Mouse (Mus musculus): Measurements from ENCODE around the gene Tent4a. TPM values are rescaled to one million over a fixed set of nuclear protein-coding genes. Genes with fewer than 3 reads are reported as not detected.

The Tent4a gene
- total RNA-seq, 1 experiment from 2014 or later, result 21.1 TPM

DNA sequence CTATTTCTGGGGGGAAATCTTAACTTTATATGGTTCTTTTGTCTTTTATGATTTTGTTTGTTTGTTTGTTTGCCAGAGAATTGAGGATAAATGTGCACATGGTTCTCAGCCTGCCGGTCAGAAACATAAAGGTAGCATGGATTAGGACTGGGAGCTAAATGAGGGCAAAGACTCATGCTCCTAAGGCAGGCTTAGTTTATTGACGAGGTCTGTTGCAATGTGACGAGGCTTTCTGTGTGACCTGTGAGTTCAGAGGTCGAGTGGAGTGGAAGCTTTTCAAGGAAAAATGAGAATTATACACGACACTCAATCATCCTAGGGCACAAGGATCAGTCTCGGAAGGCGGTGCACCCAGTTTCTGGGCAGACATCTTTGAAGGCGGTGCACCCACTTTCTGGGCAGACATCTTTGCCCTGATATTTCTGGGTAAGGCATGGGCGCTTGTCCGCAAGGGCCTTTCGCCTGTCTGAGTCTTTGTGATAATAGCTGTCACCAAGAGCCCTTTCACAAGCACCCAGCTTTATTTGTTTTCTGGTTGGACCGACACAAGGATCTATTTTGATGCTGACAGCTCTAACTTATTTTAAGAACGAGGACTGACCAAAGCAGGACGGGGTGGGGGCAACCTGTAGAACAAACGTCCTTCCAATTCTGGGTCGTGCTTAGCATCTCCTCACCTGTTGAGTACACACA lies 13.2 kb upstream of the Tent4a start:
- no peak for DNase-seq

DNA sequence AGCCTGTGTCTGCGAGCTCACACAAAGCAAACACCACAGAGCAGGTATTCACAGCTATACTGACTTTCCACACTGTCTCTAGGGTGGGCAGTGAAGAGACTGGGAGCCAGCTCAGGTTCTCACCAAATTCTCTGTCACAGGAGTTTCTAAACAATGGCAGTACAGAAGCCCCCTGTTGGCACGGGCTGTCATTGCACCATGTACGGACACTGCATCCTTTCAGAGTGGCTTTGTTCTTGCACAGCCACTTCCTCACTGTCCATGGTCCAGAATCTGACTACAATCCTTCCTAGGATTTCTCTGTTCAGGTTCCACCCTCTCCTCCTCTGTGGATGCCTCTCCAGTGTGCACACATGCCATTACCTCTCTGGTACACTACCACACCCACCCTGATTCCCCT lies 10.6 kb upstream of the Tent4a start:
- DNase-seq, result peak; percentile 58

DNA sequence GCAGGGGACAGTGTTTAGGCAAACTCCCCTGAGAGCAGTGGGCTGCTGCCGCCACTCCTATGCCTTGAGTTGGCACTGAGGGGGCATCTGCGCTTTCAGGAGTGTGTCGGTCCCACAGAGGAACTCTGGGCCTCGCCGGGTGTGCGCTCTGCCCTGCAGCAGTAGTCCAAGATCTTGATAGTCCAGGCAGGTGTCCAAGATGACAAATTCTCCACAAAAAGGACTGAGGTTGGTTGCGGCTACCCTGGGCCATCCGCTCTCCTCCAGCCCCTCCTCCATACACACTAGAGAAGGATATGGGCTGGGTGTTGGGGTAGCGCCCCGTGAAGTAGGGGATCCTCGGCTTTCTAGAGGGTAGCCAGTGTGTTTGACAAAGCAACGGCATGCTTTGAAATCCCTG lies 9.2 kb upstream of the Tent4a start:
- no peak for DNase-seq

DNA sequence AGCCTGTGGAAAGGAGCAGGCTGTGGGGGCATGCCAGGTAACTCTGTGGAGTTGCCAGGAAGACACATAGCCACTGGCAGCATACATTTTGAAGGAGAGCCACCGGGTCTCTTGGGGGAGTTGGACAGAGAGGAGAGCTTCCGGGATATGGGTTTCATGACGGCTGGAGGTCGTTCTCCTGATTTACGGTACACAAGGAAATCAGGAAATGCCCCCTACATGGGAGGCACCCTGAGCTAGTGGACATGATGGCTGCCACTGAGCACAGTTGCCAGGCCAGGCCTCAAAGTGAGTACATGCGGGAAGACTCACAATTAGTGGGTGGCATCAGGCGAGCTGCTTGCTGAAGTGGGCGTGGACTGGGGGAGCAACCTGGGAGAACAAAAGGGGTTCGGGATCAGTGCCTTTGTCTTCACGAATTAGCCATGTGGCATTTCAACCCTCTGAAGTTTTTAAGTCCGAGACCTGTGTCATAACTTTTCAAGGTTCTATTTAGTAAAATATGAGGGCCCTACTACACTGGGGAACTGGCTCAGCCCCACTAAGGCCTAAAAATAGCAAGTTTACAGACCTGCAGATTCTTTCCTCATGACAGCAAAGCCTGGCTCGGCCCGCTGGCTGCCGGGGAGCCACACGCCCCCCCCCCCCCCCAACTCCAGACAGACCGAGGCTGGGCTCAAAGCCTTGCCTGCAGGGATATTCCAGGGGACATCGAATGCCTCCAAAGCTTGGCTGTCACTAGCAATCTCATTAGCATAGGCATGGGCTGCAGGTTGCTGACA lies 8.3 kb upstream of the Tent4a start:
- peak; percentile 36 for DNase-seq

DNA sequence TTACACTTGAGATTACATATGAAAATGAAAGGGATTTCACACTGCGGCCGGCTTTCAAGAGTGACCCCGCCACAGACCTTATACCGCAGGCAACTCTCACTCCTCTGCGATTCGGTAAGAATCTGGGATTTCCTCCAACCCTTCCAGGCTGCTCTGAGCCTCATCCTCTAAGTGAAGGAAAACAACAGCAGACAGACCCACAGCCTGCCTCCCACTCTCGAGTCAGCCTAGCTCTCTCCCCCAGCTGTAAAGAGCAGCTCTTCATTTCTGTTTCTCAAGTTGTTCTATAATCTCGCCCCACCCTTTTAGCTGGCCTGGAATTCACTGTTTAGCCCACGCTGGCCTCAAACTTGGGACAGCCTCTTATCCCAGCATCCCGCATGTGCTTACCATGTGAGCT lies 7.4 kb upstream of the Tent4a start:
- DNase-seq, result no peak

DNA sequence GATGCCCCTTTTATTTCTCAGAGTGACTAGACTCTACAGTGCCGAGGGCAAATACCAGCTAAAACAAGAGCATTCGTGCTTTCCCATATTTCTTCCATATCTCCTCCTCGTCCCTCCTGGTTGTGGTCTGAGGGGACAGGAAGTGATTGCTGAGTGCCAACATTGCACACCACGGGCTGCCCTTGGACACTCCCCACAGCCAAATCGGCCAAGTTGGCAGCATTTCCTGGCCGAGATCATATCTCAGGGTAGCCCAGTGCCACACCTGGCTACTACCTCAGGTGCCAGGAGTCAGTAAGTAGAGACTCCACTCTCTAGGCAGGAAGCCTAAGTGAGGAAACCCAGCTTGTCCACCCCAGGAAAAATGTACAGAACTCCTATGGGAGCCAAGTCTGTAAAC lies 6.8 kb upstream of the Tent4a start:
- DNase-seq, result peak; percentile 65

DNA sequence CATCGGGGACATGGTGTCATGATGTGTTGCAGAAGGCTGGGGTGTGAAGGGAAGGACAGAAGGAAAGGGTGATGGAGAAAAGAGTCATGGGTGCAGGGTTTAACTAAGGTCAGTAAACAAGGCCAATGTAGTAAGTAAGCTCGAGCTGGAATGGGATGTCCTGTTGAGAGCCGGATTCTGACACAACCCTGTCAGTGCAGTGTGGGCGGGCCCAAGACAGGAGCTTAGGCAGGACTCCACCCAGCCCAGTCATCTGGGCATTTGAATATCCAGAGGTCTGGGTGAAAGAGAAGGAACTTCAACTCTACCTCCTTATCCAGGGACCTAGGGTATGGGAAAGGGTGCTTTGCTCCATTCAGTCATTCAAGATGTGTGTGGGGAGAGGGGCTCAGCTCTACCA lies 3.9 kb upstream of the Tent4a start:
- peak; percentile 85 for DNase-seq

DNA sequence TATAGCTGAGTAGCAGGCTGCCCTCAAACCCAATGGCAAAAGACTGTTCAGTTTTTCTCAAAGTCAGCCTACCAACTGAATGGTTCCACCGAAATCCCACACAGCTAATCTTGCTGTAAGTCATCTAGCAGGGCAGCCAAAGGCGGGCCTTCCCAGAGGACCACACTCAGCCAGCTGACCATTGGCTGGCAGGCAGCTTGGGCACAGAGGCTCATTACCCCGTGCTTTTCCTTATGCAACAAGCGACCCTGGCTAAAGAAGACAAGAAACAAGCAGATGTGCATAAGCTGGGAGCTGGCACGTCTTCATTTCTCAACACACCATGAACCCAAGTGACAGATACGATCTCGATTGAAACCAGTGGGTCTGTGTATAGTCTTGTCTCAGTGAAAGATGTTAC lies 2.9 kb upstream of the Tent4a start:
- peak; percentile 71 for DNase-seq

DNA sequence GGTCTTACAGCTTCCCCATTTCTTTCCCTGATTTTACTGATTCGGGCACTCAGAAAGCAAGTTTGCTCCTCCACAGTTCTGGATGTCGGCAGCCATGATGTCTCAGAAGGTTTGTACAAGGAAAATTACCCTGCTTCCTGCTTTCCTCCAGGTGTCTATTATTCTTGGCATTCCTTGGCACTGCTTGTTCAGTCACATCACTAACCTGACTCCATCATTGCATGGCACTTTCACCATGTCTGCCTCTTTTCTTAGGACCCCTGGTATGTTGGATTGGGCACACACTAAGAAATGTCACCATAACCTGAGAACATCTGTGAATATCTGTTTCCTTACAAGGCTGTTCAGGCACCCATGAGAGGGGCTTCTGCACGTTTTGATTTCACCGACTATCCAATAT lies 1.6 kb upstream of the Tent4a start:
- DNase-seq, result no peak

DNA sequence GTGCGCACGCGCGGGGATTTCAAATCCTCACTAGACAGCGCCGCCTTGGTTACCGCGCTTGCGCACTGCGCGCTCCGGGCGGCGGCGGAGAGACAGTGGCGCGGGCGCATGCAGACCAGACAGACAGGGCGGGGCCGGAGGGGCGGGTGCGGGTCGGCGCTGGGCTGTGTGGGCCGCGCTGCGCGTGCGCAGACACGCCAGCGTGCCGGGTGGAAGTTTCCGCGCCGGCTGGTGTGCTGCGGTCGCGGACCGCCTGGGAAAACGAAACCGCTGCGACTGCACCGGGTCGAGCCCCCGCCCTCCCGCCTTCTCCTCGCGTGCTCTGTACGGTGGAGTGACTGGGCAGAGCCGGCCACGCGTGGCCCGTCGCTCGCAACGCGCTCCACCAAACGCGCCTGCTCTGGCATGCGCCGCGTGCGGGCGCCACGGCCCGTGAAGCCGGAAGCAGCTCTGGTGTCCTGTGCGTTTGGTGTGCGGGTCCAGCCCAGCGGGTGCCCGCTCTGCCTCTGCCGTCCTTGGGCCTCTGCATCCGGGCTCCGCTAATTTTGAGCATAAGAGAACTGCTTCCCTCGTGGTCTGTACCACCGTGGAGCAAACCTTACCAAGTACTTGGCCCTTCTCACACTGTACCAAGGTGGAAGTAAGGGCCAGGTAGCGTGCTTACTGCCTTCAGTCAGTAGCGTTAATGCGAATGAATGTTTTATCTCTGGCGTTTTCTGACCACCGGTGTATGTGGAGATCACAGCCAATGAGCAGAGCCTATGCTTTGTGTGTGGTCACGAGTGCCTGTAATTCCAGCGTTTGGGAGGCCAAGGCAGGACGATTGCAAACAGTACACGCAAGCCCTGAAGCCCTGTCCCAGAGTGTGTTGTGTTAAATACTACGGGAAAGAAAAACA lies 486 bp upstream of the Tent4a start:
- peak; percentile 99 for DNase-seq

DNA sequence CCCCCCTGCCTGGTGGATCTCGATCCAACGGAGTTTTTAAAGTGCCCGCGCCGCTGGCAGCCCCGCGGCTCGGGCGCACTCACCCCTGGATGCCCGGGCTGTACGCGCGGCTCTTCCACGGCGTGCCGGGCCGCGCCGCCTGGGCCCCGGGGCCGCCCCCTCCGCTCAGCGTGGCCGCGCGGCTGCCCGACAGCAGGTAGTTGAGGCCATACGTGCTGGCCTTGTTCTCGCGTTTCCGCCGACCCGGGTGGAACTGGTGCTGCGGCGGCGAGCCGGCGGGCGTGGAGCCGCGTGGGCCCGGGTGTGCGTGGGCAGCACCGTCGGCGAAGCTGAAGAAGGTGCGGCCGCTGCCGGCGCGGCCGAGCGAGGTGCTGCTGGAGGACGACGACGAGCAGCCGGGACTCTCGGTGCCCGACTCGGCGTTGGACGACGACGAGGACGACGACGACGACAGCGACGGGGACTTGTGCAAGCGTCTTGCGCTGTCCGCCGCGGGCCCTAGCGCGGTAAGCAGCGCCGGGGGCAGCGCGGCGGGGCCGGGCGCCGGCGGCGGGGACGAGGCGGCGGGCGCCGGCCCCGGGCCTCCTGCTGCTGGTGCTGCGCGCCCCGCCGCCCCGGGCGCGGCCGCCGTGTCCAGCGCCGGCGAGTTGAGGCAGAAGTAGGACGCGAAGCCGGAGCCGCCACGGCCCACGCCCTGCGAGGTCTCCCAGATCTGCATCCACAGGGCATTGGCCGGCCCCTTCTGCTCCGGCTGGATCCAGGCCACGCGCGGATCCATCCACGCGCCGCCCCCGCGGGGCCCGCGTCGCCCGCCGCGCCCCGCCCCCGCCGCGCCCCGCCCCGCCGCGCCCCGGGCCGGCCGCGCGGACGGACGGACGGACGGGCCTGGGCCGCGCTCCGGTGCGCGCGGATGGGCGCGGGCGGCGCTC lies 748 bp downstream of the Tent4a start, which contains the start of gene Nsun2:
Gene Nsun2, plus strand, starts transcription at position 342 of the 929 bp plus-strand sequence.
- peak; percentile 68 for DNase-seq

DNA sequence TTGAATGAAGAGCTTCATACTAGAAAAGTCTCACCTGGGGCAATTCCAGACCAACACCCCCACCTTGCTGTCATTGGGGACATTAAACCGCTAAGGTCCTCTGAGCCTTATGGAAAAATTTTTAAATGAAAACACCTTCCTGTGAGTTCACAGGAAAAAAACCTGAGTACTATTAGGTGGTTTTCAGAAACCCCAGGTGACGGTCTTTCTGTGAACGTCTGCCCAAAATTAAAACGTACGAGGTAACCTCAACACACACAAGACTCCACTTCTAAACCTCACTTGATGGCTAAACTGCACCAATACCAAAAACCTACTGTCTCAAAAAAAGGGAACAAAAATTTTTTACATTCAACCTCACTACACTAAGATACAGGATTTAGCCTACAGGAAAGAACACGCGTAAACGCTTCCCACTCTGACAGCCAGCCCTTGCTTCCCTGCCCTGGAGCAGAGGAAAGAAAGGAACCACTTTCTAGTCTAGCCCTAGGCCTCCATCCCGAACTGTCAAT lies 1.5 kb downstream of the Tent4a start:
- DNase-seq, result no peak

DNA sequence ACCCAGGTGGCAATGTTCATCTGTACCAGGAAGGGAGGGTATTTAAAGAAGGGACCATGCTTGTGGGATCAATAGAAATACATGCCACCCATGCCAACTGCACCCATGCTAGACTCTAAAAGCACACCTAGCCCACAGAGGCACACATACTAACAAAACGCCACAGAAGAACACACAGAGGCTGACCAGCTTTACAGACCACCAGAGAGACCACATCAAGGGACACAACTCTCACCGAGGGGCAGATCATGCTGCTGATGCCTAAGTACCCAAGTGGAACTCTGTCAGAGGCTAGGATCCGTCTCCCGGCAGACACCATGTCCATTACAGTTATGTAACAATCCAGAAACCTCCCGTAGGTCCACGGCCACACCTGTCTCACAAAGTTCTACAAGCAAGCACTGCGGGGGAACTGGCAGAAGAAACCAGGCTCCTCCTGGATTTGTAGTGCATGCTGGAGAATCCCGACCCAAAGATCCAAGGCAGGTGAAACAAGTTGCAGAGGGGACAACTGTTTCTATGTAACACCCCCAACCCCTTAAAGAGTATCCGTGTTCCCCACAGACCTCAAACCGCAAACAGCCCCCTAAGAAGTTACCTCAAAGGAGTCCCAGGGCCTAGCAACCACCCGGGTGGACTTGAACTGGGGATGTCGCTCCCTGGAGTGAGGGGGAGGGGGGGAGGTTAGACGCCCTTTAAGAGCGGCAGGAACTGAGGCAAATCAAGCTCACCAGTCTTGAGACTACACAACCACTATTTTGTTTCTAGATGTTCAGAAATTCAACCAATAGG lies 2.1 kb downstream of the Tent4a start:
- DNase-seq, result no peak

DNA sequence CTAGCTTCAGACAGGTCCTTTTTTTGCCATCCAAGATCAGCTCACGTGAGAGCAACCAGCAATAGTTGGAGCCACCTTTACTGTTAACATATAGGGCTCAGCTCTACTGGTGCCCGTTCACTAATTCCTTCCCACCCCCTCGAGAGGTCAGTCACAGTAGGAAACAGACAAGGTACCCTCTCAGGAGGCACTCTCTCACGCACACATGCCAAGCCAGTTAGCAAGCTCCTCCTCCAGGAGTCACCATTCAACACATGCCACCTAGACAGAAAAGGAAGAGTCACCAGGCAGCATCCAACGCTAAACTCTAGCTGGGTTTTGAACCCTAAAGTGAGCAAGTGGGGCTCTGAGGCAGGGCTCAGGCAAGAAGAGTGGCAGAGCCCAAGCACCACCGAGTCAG lies 3.0 kb downstream of the Tent4a start:
- no peak for DNase-seq

DNA sequence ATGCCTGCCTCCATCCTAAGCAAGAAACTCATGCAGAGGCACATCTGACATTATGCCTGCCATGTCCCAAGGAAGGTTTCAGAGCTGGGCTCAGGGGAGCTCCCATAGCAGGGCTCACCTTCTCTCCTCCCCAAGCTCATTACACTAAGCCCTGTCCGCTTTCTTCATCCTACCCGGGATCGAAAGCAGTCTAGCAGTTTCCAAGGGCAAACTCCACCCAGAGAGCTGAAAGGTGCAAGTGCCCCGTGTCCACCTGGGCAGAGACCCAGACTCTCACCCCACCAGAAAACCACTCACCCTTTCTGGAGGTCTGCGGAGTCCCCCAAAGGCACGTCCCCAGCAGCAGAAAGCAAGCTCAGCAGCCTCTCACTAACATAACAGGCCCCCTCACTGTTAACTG lies 3.5 kb downstream of the Tent4a start:
- no peak for DNase-seq

DNA sequence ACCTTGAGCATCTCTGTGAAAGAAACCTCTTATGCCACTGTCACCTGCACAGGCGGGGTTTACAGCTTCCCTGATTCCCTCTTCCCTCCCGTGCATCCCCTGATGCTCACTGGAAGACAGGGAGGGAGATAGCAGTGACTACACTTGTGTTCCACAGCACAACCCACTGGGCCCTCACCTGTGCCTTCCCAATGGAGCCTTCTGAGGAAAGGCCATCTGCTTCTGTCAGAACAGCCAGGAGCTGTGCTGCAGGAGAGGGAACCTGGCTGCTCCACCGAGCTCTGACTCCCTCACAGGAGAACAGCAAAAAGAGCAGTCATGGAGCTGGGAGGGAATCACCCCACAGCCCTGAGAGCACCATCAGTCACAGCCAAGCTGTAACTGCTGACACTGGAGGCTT lies 4.3 kb downstream of the Tent4a start:
- no peak for DNase-seq

DNA sequence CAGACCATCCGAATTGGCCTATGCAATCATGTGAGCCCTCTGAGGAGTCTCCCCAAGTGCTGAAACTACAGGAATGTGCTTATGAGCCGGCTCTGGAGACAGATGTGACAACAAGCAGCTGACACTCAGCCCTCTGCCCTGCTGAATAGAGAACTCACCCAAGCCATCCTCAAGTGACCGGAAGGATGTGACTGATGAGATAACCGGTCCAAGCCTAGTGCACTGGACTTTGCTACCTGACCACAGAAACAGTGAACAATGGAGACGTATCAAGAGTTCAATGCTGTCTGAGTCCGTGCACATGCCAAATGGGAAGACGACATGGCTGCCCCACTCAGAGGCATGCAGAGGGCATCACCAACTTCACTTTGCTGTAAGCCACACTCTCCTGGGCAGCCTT lies 5.9 kb downstream of the Tent4a start:
- DNase-seq, result no peak

DNA sequence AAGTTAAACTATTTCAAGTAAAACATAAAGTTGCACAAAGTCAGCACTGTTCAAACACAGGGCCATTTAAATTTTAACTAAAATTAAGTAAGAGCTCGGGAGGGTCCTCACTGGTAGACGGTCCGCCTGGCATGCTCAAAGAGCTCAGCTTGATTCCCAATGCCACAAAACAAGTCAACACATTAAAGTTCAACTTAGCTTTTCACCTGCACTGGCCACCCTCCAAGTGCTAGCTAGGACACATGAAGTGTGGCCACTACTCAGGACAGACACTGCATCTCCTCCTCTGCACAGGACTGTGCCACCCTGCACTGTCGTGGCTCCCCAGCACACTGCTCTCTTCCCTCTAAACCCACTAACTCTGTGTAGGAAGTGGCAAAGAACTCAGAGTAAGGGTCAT lies 8.6 kb downstream of the Tent4a start:
- DNase-seq, result no peak

DNA sequence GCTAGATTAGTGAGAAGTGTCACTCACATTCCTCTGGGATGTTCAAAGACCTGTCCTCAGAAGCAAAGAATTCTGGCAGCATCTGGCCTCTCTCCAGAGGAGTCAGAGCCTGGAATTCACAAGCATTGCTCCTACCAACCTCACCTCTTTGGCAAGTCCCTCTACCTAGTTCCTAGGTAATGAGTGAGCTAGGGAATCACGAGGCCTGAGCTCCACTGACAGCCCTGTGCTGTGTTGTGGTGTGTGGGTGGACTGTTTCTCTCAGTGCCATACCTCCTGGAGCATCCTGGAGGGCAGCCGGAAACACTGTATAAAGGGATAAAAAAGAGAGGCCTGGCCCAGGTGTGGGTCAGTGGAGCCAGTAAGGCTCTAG lies 10.3 kb downstream of the Tent4a start:
- DNase-seq, result no peak

DNA sequence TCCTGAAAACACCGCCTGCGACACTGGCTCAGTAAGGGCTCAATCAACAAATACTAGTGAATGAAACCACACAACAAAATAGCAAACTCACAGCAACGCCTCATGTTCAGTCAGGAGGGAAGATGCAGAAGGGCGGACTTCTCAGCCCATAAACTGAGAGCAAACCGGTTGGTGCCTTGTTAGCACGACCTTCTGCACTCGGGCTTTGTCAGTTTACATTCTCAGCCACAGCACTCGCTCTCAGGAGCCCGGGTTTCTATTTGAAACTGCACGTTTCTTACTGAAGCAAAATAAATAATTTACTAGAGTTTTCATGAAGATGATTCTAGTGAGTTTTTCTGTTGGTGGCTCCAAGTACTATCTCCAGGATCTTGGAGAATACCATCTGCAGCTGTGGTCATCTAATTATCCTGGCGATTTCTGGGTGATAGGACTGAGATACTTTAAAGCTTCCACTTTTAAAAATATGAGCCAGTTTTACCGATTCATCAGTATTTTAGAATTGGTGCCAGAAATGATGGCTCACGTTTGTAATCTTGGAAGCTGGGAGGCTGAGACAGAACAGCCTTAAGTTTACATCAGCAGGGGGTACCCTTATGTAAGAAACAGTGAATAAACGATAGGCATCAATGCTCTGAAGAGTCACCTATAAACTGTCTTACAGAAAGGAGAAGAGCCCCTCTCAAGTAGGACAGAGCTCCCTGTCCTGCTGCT lies 10.8 kb downstream of the Tent4a start:
- DNase-seq, result no peak

All from adrenal gland, postnatal 14 days (tissue).